Mouse (Mus musculus) heart, embryonic 13.5 days (tissue): ENCODE measurements around the gene Eipr1. TPM values are rescaled to one million over a fixed set of nuclear protein-coding genes. Genes with fewer than 3 reads are reported as not detected.

Experiments used
- ATAC-seq: fragments of 200-750 bp; cut with Nextera tagmentation; 2 replicates; pipeline ENCODE4 v1.8.0; 2017; ENCODE audit warnings: moderate TSS enrichment; ENCODE audit not compliant: insufficient number of reproducible peaks, low FRiP score, low TSS enrichment; ENCODE audit errors: extremely low read depth
- H3K27ac ChIP-seq: fragments of 300-500 bp; sonication (generic); replicated peaks from 2 replicates; pipeline ENCODE4 v1.5.1; 2015; ENCODE audit warnings: moderate library complexity, mild to moderate bottlenecking, inconsistent platforms
- H3K27me3 ChIP-seq: fragments of 300-500 bp; sonication (generic); replicated peaks from 2 replicates; pipeline ENCODE4 v1.6.1; 2015; ENCODE audit warnings: mild to moderate bottlenecking, inconsistent platforms
- H3K36me3 ChIP-seq: fragments of 300-500 bp; sonication (generic); 2 replicates; pipeline ENCODE4 v1.6.1; 2015; ENCODE audit warnings: mild to moderate bottlenecking, inconsistent platforms
- H3K4me1 ChIP-seq: fragments of 300-500 bp; sonication (generic); 2 replicates; pipeline ENCODE4 v1.6.1; 2015; ENCODE audit warnings: inconsistent platforms
- H3K4me2 ChIP-seq: fragments of 300-500 bp; sonication (generic); 2 replicates; pipeline ENCODE4 v1.6.1; 2015; ENCODE audit warnings: inconsistent platforms, mild to moderate bottlenecking, moderate library complexity
- H3K4me3 ChIP-seq: fragments of 300-500 bp; sonication (generic); 2 replicates; pipeline ENCODE4 v1.5.1; 2015; ENCODE audit warnings: moderate library complexity, mild to moderate bottlenecking, inconsistent platforms
- H3K9ac ChIP-seq: fragments of 300-500 bp; sonication (generic); 2 replicates; pipeline ENCODE4 v1.6.1; 2015; ENCODE audit warnings: inconsistent platforms, mild to moderate bottlenecking, moderate library complexity
- H3K9me3 ChIP-seq: fragments of 300-500 bp; sonication (generic); 2 replicates; pipeline ENCODE4 v1.6.1; 2016; ENCODE audit warnings: inconsistent platforms
- WGBS: fragments of 180-500 bp; shearing (Covaris S2); methylation state at CpG from one replicate; pipeline ENCODE4 v1.1.7; 2015; ENCODE audit warnings: mixed read lengths; 5-methylcytosine and 5-hydroxymethylcytosine counted together
- polyA plus RNA-seq: library from polyadenylated mRNA; unstranded; fragments of >200 nt; fragmentation: Nextera tagmentation; extraction: Ambion mirVana; gene quantifications from 2 replicates; pipeline ENCODE4 v1.2.1, GENCODE M21; 2015

Eipr1 gene
- 20.5 and 24.8 TPM in 2 replicates for polyA plus RNA-seq

GRCm38 (mm10) chr12:28751508-28752263, at the start of gene Eipr1:
Gene Eipr1 (plus strand): TSS chr12:28751803.
- Histone ChIP-seq H3K4me1 (peaks cover 34% of the 10 kb centered on the region), H3K9ac (peak within 1 kb of the TSS; percentile 86), H3K4me2 (peak within 1 kb of the TSS; percentile 99), H3K9me3 (no peaks in the 10 kb centered on the region), H3K27ac (peak within 1 kb of the TSS; percentile 51; the same call in 1 of the 2 replicates), H3K4me3 (peak within 1 kb of the TSS; percentile 85), H3K27me3 (no peaks in the 10 kb centered on the region), H3K36me3 (peaks cover 8% of the 10 kb centered on the region)
- peak; percentile 66; the same call in 1 of the 2 replicates for ATAC-seq
- 3% methylated on average over 36 of the region's 36 CpGs for WGBS

- Histone ChIP-seq H3K9me3 (no peaks in the 10 kb centered on the region), H3K36me3 (peaks cover 25% of the 10 kb centered on the region)
- ATAC-seq, result no peak
These were observed 47.2 kb upstream of the Eipr1 start for GRCm38 (mm10) chr12:28704381-28704780.

GRCm38 (mm10) chr12:28705204-28705603, 46.4 kb upstream of the Eipr1 start:
- no peak overlapping the region for H3K27ac ChIP-seq
- WGBS, result 82% methylated on average over 6 of the region's 6 CpGs
- no peaks in the 10 kb centered on the region for H3K9me3 ChIP-seq
- peaks cover 10% of the 10 kb centered on the region for H3K4me1 ChIP-seq
- ATAC-seq, result no peak
- H3K27me3 ChIP-seq, result no peaks in the 10 kb centered on the region
- peaks cover 33% of the 10 kb centered on the region for H3K36me3 ChIP-seq
- H3K4me3 ChIP-seq, result no peak overlapping the region
- no peak overlapping the region for H3K4me2 ChIP-seq
- no peak overlapping the region for H3K9ac ChIP-seq

More at GRCm38 (mm10) chr12:28704381-28704780, 47.2 kb upstream of the Eipr1 start:
- H3K9ac ChIP-seq, result no peak overlapping the region
- 42% methylated on average over 12 of the region's 12 CpGs for WGBS
- H3K4me1 ChIP-seq, result peaks cover 15% of the 10 kb centered on the region
- no peaks in the 10 kb centered on the region for H3K27me3 ChIP-seq
- H3K4me2 ChIP-seq, result no peak overlapping the region
- H3K27ac ChIP-seq, result no peak overlapping the region
- H3K4me3 ChIP-seq, result no peak overlapping the region

- Histone ChIP-seq H3K36me3 (peaks cover 57% of the 10 kb centered on the region), H3K4me1 (no peaks in the 10 kb centered on the region), H3K27ac (no peak overlapping the region), H3K4me2 (no peak overlapping the region), H3K9me3 (no peaks in the 10 kb centered on the region), H3K27me3 (no peaks in the 10 kb centered on the region), H3K9ac (no peak overlapping the region), H3K4me3 (no peak overlapping the region)
- 80% methylated on average over 4 of the region's 4 CpGs for WGBS
- ATAC-seq, result no peak
These were observed 43.4 kb upstream of the Eipr1 start for GRCm38 (mm10) chr12:28708154-28708553.

GRCm38 (mm10) chr12:28710566-28711185, 40.9 kb upstream of the Eipr1 start:
- H3K4me1 ChIP-seq, result no peaks in the 10 kb centered on the region
- H3K27ac ChIP-seq, result no peak overlapping the region
- ATAC-seq, result no peak
- no peak overlapping the region for H3K4me2 ChIP-seq
- H3K27me3 ChIP-seq, result no peaks in the 10 kb centered on the region
- no peaks in the 10 kb centered on the region for H3K9me3 ChIP-seq
- WGBS, result 72% methylated on average over 22 of the region's 22 CpGs
- no peak overlapping the region for H3K9ac ChIP-seq
- H3K4me3 ChIP-seq, result no peak overlapping the region
- peaks cover 70% of the 10 kb centered on the region for H3K36me3 ChIP-seq

GRCm38 (mm10) chr12:28714822-28715632, 36.6 kb upstream of the Eipr1 start:
- no peak overlapping the region for H3K27ac ChIP-seq
- H3K36me3 ChIP-seq, result peaks cover 78% of the 10 kb centered on the region
- no peaks in the 10 kb centered on the region for H3K4me1 ChIP-seq
- H3K9ac ChIP-seq, result no peak overlapping the region
- ATAC-seq, result no peak
- H3K4me2 ChIP-seq, result no peak overlapping the region
- WGBS, result 79% methylated on average over 24 of the region's 24 CpGs
- H3K4me3 ChIP-seq, result no peak overlapping the region
- H3K27me3 ChIP-seq, result no peaks in the 10 kb centered on the region
- H3K9me3 ChIP-seq, result no peaks in the 10 kb centered on the region

GRCm38 (mm10) chr12:28717066-28717465, 34.5 kb upstream of the Eipr1 start:
- peaks cover 79% of the 10 kb centered on the region for H3K36me3 ChIP-seq
- H3K4me3 ChIP-seq, result no peak overlapping the region
- WGBS, result 72% methylated on average over 2 of the region's 2 CpGs
- no peaks in the 10 kb centered on the region for H3K27me3 ChIP-seq
- H3K9ac ChIP-seq, result no peak overlapping the region
- no peak overlapping the region for H3K4me2 ChIP-seq
- no peak overlapping the region for H3K27ac ChIP-seq
- no peaks in the 10 kb centered on the region for H3K9me3 ChIP-seq
- H3K4me1 ChIP-seq, result no peaks in the 10 kb centered on the region
- ATAC-seq, result no peak

GRCm38 (mm10) chr12:28718106-28718505, 33.5 kb upstream of the Eipr1 start:
- Histone ChIP-seq H3K4me1 (no peaks in the 10 kb centered on the region), H3K27ac (no peak overlapping the region), H3K27me3 (no peaks in the 10 kb centered on the region), H3K4me2 (no peak overlapping the region), H3K9me3 (no peaks in the 10 kb centered on the region), H3K36me3 (peaks cover 79% of the 10 kb centered on the region), H3K9ac (no peak overlapping the region), H3K4me3 (no peak overlapping the region)
- WGBS, result 88% methylated on average over 2 of the region's 2 CpGs
- no peak for ATAC-seq

GRCm38 (mm10) chr12:28724366-28724765, 27.2 kb upstream of the Eipr1 start:
- H3K27ac ChIP-seq, result no peak overlapping the region
- peaks cover 69% of the 10 kb centered on the region for H3K36me3 ChIP-seq
- no peak overlapping the region for H3K9ac ChIP-seq
- no peak overlapping the region for H3K4me2 ChIP-seq
- no peaks in the 10 kb centered on the region for H3K4me1 ChIP-seq
- ATAC-seq, result no peak
- H3K4me3 ChIP-seq, result no peak overlapping the region
- no peaks in the 10 kb centered on the region for H3K27me3 ChIP-seq
- 83% methylated on average over 3 of the region's 3 CpGs for WGBS
- no peaks in the 10 kb centered on the region for H3K9me3 ChIP-seq

GRCm38 (mm10) chr12:28726204-28726603, 25.4 kb upstream of the Eipr1 start:
- Histone ChIP-seq H3K36me3 (peaks cover 69% of the 10 kb centered on the region), H3K9ac (no peak overlapping the region), H3K9me3 (no peaks in the 10 kb centered on the region), H3K27me3 (no peaks in the 10 kb centered on the region), H3K4me3 (no peak overlapping the region), H3K27ac (no peak overlapping the region), H3K4me2 (no peak overlapping the region), H3K4me1 (no peaks in the 10 kb centered on the region)
- no peak for ATAC-seq
- WGBS, result 88% methylated on average over 4 of the region's 4 CpGs

GRCm38 (mm10) chr12:28727061-28727460, 24.5 kb upstream of the Eipr1 start:
- H3K27ac ChIP-seq, result no peak overlapping the region
- H3K36me3 ChIP-seq, result peaks cover 69% of the 10 kb centered on the region
- no peak for ATAC-seq
- H3K4me1 ChIP-seq, result no peaks in the 10 kb centered on the region
- H3K4me2 ChIP-seq, result no peak overlapping the region
- WGBS, result 84% methylated on average over 5 of the region's 5 CpGs
- no peaks in the 10 kb centered on the region for H3K27me3 ChIP-seq
- no peaks in the 10 kb centered on the region for H3K9me3 ChIP-seq
- H3K9ac ChIP-seq, result no peak overlapping the region
- H3K4me3 ChIP-seq, result no peak overlapping the region
